ENCODE assay signal across 8 mouse cellular contexts in the genomic region with DNA sequence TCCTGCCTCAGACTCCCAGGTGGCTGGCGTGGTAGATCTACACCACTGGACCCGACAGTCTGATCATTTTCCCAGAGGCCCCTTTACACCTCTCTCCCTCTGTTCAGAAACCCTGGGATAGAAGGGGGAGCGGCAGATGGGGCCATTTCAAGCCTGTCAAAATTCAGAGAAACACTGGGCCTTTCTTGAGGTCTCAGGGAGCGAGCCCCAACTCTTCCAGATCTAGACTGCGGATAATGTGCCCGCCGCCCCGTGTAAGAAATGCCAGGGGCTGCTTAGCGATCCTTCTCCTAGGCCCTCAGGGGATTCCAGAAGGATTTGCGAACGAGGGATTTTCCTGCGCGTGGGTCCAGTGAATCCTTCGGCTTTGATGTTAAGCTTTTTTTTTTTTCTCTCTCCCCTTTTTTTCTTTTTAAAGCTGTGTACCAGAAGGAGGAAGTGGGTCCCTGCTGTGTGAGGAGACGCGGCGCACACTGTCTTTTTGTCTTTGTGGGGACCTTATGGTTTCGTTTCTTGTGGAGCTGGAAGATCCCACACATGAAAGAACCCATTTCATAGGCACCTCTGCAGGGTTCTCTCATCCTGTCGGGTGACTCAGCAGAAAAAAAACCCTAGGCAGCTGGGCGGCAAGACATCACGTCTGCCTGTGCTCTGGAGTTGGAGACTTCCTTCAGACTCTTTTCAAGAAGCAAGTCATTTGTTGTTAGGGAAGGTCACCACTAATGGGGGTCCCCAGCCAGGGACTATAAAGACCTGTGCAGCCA. TPM values are rescaled to one million over a fixed set of nuclear protein-coding genes. Genes with fewer than 3 reads are reported as not detected.
A peak's percentile ranks its signal among the peaks of the same experiment; 100 is the strongest.
DNase-seq lines count a peak whose midpoint lies in the region; ATAC-seq and TF ChIP-seq lines count a peak whose summit lies in the region.

No protein-coding gene starts in this region.

- H3K4me3 ChIP-seq in lung, postnatal 0 days (ENCODE audit: low read depth, low read length): 0 out of 2 replicates have a peak overlapping the region, but pooled peaks have one; percentile 6
- no peak overlapping the region for H3K4me3 ChIP-seq in hindbrain, embryonic 15.5 days

- TF ChIP-seq CTCF in lung, postnatal 0 days (IDR thresholded peaks at IDR 0.05): no peak

- H3K9me3 ChIP-seq in lung, postnatal 0 days (ENCODE audit: low read length): no peaks in the 10 kb centered on the region
- no peaks in the 10 kb centered on the region for H3K9me3 ChIP-seq in hindbrain, embryonic 15.5 days

- peak overlapping the region; percentile 32 for H3K4me2 ChIP-seq in lung, postnatal 0 days (replicated peaks; ENCODE audit: low read depth, low read length)
- peak overlapping the region; percentile 40 for H3K4me2 ChIP-seq in hindbrain, embryonic 15.5 days

- H3K36me3 ChIP-seq in lung, postnatal 0 days (ENCODE audit: insufficient read depth, low read length): no peaks in the 10 kb centered on the region
- H3K36me3 ChIP-seq in hindbrain, embryonic 15.5 days: no peaks in the 10 kb centered on the region

- 0 out of 2 replicates have a peak, but pooled peaks cover 5% of the 10 kb centered on the region for H3K4me1 ChIP-seq in lung, postnatal 0 days (ENCODE audit: insufficient read depth, low read depth, low read length)
- peaks cover 22% of the 10 kb centered on the region for H3K4me1 ChIP-seq in hindbrain, embryonic 15.5 days (replicated peaks)

- whole genome bisulfite sequencing in lung, postnatal 0 days: 15% methylated on average over 21 of the region's 21 CpGs
- 4% methylated on average over 21 of the region's 21 CpGs for WGBS in hindbrain, embryonic 15.5 days

- no peak for DNase-seq in lung, postnatal 0 days (ENCODE audit: low spot score)
- DNase-seq in lung, postnatal 25 days (ENCODE audit: low spot score): no peak
- peak; percentile 82 for DNase-seq in brain, adult 2 months (ENCODE audit: low read depth, low spot score)
- DNase-seq in thymus, adult 18-20 months: peak; percentile 40 to 67
- DNase-seq in adrenal gland, postnatal 25 days: no peak

- H3K9ac ChIP-seq in lung, postnatal 0 days (replicated peaks; ENCODE audit: low read depth): no peak overlapping the region
- no peak overlapping the region for H3K9ac ChIP-seq in hindbrain, embryonic 15.5 days

- no peaks in the 10 kb centered on the region for H3K27me3 ChIP-seq in lung, postnatal 0 days (replicated peaks; ENCODE audit: insufficient read depth, low read length)
- H3K27me3 ChIP-seq in hindbrain, embryonic 15.5 days: peaks cover 15% of the 10 kb centered on the region; the same call in 1 of the 2 replicates

- no peak for TF ChIP-seq EP300 in lung, postnatal 0 days (IDR thresholded peaks at IDR 0.05)

- no peak overlapping the region for H3K27ac ChIP-seq in lung, postnatal 0 days (ENCODE audit: low read length)
- no peak overlapping the region for H3K27ac ChIP-seq in hindbrain, embryonic 15.5 days (replicated peaks)

- no peak for ATAC-seq in lung, postnatal 0 days
- ATAC-seq in hindbrain, embryonic 15.5 days (ENCODE audit: low FRiP score, low read depth): peak; percentile 29; the same call in 1 of the 2 replicates
- 0 out of 2 replicates have a peak, but pooled peaks have one; percentile 24 for ATAC-seq in megakaryocyte-erythroid progenitor cell, adult 5-6 weeks (replicated peaks; ENCODE audit: low FRiP score, low TSS enrichment, poor library complexity, severe bottlenecking)
- ATAC-seq in erythroid progenitor cell, adult 5-6 weeks (replicated peaks; ENCODE audit: low FRiP score, poor library complexity, severe bottlenecking): no peak

RNA-seq across cellular contexts. Expression of a gene that starts 9.0 kb away (rescaled TPM):
- 106 and 177 TPM in 2 replicates for polyA plus RNA-seq in lung, postnatal 0 days (2015; fragmentation: Nextera tagmentation; extraction: Ambion mirVana)
- 109 and 115 TPM in 2 replicates for polyA plus RNA-seq in hindbrain, embryonic 15.5 days (2015; fragmentation: Nextera tagmentation; extraction: Ambion mirVana)
- 2.1 and 6.5 TPM in 2 replicates for total RNA-seq in megakaryocyte-erythroid progenitor cell, adult 5-6 weeks (2014; fragmentation: Nextera tagmentation)
- 0.95 and 3.5 TPM in 2 replicates for total RNA-seq in megakaryocyte-erythroid progenitor cell, adult 5-6 weeks (2017)
- 8.9 and 23.4 TPM in 2 replicates for total RNA-seq in adrenal gland, postnatal 25 days (2021)
- 0.84 and 2.5 TPM in 2 replicates for total RNA-seq in erythroid progenitor cell, adult 5-6 weeks (2015; ENCODE audit: low replicate concordance)
- 2.3 TPM in 1 of 2 replicates, not detected in the other for total RNA-seq in erythroid progenitor cell, adult 5-6 weeks (2017; ENCODE audit: low replicate concordance)

RNA-seq across cellular contexts. Expression of a gene that starts 32.1 kb away (rescaled TPM):
- polyA plus RNA-seq in lung, postnatal 0 days (2015; fragmentation: Nextera tagmentation; extraction: Ambion mirVana): 1.0 and 1.2 TPM in 2 replicates
- 0.09 TPM in 1 of 2 replicates, not detected in the other for polyA plus RNA-seq in hindbrain, embryonic 15.5 days (2015; fragmentation: Nextera tagmentation; extraction: Ambion mirVana)
- 14.9 and 23.3 TPM in 2 replicates for total RNA-seq in megakaryocyte-erythroid progenitor cell, adult 5-6 weeks (2014; fragmentation: Nextera tagmentation)
- 4.1 and 23.9 TPM in 2 replicates for total RNA-seq in megakaryocyte-erythroid progenitor cell, adult 5-6 weeks (2017)
- 0.30 and 0.86 TPM in 2 replicates for total RNA-seq in adrenal gland, postnatal 25 days (2021)
- 15.9 and 22.7 TPM in 2 replicates for total RNA-seq in erythroid progenitor cell, adult 5-6 weeks (2015; ENCODE audit: low replicate concordance)
- 22.2 and 28.0 TPM in 2 replicates for total RNA-seq in erythroid progenitor cell, adult 5-6 weeks (2017; ENCODE audit: low replicate concordance)

RNA-seq across cellular contexts. Expression of a gene that starts 49.4 kb away (rescaled TPM):
- 229 and 238 TPM in 2 replicates for polyA plus RNA-seq in lung, postnatal 0 days (2015; fragmentation: Nextera tagmentation; extraction: Ambion mirVana)
- polyA plus RNA-seq in hindbrain, embryonic 15.5 days (2015; fragmentation: Nextera tagmentation; extraction: Ambion mirVana): 411 and 428 TPM in 2 replicates
- total RNA-seq in megakaryocyte-erythroid progenitor cell, adult 5-6 weeks (2014; fragmentation: Nextera tagmentation): 501 and 513 TPM in 2 replicates
- total RNA-seq in megakaryocyte-erythroid progenitor cell, adult 5-6 weeks (2017): 747 and 1,154 TPM in 2 replicates
- 119 and 172 TPM in 2 replicates for total RNA-seq in adrenal gland, postnatal 25 days (2021)
- total RNA-seq in erythroid progenitor cell, adult 5-6 weeks (2015; ENCODE audit: low replicate concordance): 336 and 352 TPM in 2 replicates
- total RNA-seq in erythroid progenitor cell, adult 5-6 weeks (2017; ENCODE audit: low replicate concordance): 441 and 499 TPM in 2 replicates

Comparison
In these comparisons a context has a peak if more than half of its experiments do, and no peak if none do; other contexts are left out.
1. ATAC-seq: peak in hindbrain, embryonic 15.5 days (single experiment) and megakaryocyte-erythroid progenitor cell, adult 5-6 weeks (single experiment); none in lung, postnatal 0 days (single experiment) and erythroid progenitor cell, adult 5-6 weeks (single experiment).
2. DNase-seq: peak in brain, adult 2 months (single experiment) and thymus, adult 18-20 months (2 of 2); none in lung, postnatal 0 days (single experiment), lung, postnatal 25 days (single experiment) and adrenal gland, postnatal 25 days (single experiment).